Mouse (Mus musculus) induced T-regulatory cell, adult 2 months (primary cell): ENCODE measurements at regions not wholly inside any gene's neighbourhood (a gene's known extent, or its start where the extent isn't known, plus 50 kb on each side); places are given as distances from the start of the nearest gene placed in this dataset.

Source experiments
- DNase-seq: peaks from one replicate; pipeline ENCODE4 v3.0.0-alpha.2; 2012; ENCODE audit warnings: low read depth

DNA sequence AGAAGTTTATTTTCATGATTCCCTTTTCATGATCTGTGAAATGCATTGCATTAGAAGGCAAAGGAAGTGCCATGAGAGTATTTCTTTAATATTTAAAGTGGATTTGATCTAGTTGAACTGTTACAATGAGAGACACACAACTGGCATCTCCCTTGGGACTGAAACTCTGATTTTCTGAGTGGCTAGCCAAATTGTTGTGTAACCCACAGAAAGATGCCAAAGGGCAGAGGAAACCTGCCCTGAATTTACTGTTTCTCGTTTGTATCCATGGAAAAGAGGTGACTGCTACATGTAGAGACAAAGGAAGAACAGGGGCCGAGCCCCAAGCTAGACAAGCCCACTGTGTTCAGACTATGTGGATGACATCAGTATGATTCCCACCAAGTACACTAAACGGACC, 360.4 kb upstream of the Cited2 start:
- DNase-seq = no peak

DNA sequence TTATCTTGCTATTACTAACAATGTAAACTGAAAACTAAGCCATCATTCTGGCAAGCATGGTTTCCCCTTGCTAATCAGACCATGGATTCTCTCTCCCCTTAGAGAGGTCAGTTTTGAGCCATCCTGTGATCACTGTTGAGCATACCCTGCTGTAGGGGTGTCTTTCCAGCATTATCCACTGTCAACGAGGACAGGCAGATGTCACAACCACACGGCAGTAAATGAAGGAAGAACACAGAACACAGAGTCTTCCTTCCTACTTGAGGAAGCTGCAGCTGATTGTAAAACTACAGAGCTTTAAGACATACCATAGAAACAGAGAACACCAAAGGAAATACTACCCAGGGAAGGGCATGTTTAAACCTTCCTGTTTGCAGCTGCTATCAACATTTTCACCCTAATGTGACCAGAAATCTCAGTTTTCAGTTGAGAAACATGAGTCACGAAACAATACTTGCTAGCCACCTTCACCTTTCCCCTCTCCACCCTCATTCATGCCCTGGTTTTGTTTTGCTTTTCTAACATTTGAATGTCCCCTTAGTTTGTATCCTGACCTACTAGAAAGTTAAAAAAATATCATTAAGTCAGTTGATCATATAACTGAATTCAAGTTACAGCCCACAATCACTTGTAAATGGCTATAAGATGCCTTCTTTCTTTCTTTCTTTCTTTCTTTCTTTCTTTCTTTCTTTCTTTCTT, 356.8 kb upstream of the Cited2 start:
- DNase-seq = no peak

DNA sequence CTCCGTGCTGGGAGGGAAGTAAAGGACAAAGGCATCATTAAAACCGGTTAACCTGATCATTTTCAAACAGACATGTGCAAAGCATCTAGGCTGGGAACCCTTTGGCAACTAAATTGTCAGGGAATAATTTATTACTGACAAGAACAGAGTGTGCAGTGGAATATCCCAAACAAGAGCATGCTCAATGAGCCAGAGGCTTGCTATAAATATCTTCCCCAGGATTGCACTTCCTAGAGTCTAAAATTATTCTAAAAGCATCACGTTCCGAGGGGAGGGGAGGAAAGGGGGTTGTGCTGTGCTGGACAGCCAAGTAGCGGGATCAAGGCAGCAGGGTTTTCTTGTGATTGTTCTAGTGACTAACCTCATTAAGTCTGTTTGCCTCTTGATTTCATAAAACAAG, 356.0 kb upstream of the Cited2 start:
- no peak for DNase-seq

DNA sequence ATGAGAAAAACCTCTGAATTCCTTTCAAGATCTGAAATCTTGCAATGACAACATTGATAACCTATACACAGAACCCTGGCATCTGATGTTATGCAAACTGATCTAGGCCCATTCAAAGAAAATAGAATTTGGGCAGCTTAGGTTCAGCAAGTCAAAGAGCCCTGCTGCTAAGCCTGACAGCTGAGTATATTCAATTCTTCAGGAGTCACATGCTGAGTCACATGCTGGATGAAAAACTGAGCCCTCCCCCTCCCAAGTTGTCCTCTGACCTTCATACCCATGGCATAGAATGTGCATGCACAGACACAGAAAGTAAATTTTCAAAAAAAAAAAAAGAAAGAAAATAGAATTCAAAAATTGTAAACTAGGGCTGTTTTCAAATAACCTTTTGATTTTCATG, 355.6 kb upstream of the Cited2 start:
- DNase-seq = no peak

DNA sequence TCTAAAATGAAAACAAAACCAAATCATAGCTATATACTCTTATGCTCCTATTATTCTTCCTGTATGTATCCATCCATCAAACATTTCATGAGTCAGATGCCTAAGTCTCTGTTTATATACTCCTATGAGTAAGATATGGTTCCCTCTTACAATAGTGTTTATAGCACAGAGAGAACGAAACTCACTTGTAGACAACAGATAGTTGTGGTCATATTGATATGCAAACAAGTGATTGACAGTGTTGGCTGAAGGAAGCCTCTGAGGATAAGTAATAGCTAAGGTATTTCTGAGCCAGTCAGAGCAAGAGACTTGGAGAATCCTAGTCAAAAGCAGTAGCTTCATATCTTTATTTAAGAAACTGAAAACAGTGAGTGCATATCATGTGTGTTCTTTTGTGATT, 354.4 kb upstream of the Cited2 start:
- no peak for DNase-seq

DNA sequence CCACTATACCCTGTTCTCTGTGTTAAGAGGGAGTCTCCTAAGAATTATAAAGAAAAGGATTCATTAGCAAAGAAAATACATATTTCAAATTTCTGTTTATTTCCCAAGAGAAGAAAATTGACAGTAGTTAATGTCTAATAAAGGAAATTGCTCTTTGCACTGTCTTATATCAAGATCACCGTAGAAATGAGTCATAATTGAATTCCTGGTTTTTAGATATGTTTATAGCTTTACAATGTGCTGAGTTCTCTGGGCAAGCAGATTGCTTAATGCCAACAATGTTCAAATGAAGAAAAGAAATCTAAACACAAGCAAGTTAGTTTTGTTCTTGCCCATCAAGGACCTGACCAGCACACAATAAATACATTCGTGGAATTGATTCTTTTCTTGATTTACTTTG, 350.1 kb upstream of the Cited2 start:
- DNase-seq = no peak

DNA sequence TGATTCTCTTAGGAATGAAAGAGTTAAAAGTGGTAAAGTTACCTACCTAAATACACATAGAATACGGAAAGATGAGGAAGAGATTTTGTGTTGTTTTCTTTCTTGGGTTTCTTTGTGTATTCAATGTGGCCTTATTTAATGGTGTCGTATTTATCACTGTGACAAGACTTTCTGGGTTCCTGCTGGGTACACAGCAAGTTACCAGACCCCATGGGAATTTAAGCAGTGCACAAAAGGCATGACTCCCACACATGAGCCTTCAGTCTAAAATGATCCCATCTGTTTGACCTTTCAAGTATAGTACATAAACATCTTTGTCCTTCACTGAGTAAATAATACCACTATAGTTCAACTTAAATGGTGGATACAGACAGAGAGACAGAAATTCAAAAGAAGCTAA, 349.0 kb upstream of the Cited2 start:
- no peak for DNase-seq

DNA sequence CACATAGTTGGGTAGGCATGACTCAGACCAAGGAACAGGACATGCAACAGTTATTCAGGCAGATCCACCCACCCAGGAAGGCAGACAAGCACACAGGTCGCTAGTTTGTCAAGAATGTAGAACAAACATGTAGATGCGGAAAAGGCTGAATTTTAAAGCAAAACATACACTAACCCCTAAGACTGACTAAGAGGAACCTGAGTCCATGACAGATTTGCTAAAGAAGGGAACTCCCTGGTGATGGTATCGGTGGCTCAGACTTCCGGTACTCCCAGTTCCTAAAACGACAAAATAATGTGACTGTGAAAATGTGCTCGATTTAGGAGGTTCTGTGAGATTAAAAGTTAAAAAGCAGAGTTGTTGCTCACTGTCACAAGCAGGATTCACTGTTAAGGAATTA, 340.0 kb upstream of the Cited2 start:
- DNase-seq = no peak

DNA sequence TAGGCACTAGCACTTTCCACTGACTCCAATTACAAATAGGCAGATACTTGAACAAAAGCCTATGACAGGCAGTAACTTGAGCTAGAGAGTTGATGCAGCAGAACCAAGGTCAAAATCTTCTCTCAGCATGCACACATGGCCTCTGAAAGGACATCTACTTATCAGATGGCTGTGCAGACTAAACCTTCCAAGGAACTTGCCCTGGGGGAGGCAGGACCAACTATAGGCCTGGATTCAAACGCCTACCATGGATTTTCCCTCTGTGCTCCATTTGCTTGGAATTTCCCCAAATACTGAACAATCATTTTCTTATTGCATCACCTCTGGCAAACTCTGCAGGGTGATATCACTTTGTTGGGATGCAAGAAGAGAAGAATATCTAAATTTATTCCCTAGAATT, 337.8 kb upstream of the Cited2 start:
- no peak for DNase-seq

DNA sequence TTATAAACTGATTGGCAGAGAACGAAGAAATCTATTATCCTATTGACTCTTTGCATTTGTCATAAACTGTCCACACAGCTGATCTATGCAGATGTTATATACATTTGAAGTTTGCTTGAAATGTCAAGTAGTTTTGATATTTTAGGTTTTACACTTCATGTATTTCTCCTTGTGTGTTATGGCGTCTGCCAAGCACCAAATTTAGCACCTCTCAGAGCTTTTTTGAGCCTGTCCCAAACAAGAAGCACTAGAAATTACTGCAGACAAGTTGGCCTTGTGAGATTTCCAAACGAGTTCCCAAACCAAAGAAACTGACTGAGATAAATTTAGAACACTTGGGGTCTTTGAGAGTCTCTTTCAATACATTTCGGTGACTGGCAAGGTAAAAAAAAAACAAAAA, 335.7 kb upstream of the Cited2 start:
- DNase-seq = no peak

DNA sequence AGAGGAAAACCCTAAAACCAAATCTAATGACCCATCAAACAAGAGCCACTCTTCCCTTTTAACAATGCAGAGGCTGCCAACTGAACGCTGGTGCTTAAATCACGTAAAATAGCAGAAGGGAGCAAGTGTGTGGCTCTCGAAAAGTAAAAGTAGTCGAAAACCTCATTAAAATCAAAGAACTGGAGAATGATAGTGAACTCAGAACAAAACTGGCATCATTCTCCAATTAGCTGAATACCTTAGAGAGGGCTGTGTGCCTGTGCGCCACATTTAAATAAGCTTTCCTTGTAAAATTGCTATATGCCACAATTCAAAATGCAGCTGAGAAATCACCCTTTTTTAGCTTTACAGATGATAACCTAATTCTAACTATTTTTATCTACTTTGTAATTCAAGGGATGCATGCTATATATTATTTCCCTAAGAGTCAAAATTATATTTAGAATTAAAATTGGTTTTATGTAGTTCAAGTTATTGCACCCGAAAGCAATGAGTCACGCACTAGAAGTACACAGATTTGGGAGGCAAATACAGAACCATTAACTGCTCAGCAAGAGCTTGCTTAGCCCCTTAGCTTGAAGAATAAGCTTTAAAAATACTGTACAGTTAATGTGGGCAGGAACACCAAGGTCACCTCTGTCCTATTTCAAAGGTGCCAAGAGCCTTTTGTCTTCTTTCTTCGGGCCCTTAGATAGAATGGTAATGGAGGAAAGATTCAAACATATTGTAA, 327.4 kb upstream of the Cited2 start:
- no peak for DNase-seq

DNA sequence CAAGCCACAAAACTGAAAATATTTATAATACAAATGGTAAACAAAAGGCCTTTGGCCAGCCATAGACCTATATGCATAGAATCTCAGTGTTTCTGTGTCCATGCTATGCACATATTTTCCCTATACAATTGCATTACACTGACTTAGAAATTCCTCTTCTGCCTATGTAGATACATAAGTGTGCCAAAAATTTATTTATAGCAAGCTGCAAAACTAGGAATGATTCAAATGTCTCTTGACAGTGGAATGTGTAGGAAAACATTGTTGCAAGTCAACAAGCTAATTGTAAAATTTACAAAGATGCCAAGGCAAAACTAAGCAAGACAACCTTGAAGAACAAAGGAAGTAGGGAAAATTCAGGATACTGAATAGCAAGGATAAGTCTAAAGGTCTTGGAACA, 319.1 kb upstream of the Cited2 start:
- no peak for DNase-seq

DNA sequence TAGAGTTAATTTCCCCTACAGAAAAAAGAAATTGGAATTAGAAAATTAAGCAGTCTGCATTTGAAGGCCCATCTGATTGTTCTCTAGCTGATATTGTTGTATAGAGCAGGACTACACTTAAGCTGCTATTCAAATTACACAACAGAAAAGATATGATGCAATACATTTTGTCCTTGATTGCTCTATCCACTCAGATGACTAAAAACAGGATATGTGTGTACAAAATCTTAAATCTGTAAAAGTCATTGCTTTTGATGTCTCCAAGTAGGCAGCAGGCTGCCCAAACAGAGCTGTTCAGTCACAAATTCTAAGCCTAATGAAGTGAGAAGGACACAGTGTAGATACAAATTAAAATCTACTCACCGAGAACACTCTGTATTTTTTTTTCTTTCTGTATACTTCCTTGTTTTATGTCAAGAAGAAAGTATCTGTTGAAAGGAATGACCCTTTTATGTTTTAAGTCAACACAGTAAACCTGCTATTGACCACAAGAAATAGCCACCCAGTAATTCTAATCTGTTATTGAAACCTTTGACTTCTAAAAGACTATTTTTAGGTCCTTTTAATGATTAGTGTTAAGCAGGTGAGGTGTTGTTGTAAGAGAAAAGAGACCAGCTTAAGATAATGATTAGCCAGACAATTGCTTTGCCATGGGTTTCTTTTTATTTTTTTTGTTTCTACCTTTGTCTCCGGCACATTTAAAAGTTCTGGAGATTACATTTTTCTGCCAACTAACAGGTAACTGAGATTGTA, 315.0 kb upstream of the Cited2 start:
- DNase-seq = no peak

DNA sequence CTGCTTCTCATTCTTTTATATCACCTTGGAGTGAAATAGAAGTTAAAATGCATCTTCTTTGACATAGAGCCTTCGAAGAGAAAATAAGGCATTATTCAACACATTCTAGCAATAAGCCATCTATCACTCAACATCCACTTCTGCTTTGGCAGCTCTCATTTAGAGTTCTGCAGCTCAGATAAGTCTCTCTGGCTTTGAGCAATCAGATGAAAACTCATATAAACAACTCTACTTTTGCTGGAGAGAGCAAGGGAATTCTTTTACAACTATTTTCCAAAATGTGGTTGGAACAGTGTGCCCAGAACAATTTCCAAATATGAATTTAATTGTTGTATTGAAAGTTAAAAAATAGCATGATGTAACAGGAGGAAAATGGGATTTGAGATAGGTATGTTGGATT, 314.2 kb upstream of the Cited2 start:
- no peak for DNase-seq

DNA sequence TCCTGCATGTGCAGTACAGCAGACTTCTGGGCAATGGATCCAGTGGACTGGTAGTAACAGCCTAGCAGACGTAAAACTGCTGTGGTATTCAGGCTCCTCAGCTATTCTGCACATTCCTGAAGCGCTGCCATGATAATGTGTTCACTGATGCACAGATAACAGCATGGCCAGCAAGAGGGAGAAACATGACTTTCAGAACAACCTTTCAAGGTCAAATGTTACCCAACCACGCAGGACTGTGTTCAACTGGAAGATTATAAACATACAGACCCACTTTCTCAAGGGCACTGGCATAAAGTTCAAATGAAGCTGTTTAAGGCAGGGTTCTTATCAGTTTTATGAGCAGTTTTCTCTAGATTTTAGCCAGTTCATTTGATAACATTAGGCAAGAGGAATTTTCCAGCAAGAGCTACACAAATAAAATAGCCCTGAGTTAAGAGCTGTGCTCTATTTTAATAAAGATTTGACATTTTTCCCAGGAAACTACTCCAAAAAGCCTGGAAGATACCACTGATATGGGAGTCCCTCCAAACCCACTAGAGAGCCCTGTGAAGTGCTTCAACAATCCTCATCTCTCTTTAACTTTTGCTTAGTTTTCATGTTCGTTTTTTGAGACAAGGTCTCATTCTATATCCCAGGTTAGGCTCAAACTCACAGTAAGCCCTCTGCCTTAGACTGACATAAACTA, 311.6 kb upstream of the Cited2 start:
- no peak for DNase-seq

DNA sequence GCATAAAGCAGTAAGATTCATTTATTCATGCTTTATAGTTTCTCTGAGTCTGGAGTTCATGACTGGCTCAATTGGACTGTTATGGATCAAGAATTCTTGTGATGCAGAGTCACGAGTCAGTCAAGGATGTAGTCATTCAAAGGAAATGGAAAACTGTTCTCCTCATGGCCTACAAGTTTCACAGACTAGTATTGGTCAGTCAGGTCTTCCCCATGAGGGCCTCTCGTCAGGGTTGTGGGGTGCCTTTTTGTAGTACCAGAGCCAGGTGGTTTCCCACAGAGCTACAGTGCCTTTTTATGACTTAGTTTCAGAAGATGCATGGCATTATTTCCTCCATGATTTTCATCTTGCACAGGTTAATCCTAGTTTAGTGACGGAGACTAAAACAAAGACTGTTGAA, 307.9 kb upstream of the Cited2 start:
- no peak for DNase-seq

DNA sequence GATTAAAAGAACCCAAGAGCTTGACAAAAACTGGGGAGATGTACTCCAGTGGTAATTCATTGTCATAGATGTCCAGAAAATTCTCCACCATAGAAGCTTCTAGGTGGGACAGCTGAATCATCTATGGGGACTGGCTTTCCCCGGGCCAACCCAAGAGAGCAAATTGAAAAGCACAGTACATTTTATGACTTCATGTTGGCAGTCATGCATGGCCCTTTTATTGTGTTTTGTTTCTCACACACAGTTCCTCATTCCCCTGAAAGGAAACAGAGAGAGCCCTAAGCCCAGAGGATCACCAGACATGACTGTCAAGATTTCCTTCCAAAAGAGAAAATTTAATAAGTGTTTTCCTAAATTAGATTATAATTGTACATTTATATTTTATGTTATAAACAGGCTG, 306.9 kb upstream of the Cited2 start:
- DNase-seq = no peak

DNA sequence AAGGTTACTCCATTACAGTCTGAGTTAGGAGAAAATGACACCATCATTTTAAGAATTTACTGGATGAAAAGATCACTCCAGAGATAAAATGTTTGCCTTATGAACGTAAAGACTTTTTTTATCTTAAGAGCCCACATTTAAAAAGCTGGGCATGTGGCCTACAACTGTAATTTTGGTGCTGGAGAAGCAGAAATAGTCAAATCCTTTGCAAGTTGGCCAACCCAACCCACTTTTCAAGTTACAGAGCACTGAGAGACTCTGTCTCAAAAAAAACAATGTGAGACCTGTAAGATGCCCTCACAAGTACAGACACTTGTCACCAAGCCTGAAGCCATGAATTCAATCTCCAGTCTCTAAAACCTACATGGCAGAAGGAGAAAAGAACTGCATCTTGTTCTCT, 305.6 kb upstream of the Cited2 start:
- no peak for DNase-seq

DNA sequence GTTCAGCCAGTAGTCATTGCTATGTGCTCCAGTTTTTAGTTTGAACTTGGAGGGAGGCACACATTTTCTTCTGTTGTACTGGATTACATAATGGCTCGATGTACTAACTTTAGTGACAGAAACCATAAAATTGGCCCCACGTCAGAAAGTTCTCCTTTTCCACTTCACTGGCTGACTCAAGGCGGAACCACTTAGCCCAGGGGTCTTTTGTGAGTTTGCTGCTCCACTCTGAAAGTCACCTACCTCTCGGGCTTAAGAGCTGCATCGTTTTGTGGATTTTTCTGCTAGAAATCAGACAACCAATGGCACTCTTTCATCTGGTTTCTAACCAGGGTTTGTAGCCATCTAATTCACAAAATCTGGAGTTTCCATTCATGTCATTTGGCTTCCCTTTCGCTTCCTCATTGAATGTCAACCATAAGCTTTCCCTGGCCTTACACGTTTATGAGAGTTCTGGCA, 304.8 kb upstream of the Cited2 start:
- no peak for DNase-seq

DNA sequence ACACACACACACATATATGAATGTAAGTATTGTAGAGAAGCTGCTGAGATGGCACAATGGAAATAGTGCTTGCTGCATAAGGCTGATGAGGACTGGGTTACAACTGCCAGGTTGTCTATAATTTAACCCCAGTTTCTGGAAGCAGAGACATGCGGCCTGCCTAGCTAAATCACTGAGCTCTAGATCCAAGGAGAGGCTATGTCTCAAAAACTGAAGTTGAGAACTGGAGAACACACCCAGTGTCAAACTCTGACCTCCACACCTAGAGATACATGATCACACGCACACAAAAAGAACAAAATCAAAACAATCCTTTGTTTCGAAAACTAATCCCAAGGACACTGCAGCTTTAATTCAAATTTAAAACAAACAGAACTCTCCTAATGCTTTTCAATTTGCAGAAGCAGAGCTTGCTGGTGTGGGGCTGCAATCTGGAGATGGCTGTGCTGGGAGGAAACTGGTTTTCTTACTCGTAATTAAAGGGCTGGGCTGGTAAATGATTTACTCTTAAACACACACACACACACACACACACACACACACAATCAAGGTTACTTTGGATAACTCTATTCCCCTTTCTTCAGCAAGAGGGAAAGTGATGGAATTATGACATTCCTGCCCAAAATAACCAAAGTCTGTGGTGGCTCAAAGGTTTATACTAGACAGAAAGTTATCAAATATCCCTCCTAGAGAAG, 299.3 kb upstream of the Cited2 start:
- DNase-seq = no peak

DNA sequence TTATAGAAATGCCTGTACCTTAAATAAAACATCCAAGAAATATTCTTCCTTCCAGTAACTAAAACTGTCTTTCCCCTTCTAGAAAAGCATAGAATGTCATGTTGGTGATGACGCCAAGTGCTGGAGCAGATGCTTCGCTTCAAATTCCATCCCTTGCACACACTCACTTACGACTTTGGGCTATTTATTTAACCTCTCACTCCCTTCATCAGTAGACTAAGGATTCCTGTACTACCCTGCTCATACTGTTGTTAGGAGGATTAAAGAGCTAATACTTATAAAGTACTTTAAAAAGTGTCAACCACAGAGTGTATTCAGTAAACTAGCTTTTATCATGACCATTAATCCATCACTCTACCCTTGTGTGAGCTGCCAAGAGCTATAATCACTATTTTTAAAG, 296.8 kb upstream of the Cited2 start:
- no peak for DNase-seq

DNA sequence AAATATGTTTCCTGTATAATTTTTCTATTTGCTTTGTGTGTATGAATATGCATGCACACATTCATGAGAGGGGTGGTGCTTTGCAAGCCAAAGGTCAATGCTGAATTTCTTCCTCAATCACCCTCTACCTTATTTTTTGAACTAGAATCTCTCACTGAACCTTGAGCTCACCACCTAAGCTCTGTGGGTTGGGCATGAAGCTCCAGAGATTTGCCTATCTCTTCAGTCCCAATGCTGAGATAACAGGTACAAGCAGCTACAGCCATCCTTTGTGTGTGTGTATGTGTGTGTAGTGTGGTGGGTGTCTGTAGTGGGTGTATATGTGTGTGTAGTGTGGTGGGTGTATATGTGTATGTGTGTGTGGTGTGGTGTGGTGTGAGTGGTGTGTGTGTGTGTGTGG, 295.7 kb upstream of the Cited2 start:
- DNase-seq = no peak
